Mouse (Mus musculus): Measurements from ENCODE around the gene Cd47.

- no peak for TF ChIP-seq POLR2A (IDR thresholded peaks at IDR 0.05; ENCODE audit: low read depth, low read length)
- no peak for TF ChIP-seq CTCF (IDR thresholded peaks at IDR 0.05; ENCODE audit: borderline replicate concordance, insufficient read depth, low read length)
Observed at GRCm38 (mm10) chr16:49949261-49949660, 148.9 kb downstream of the Cd47 start.
